Mouse (Mus musculus) neutrophil, adult 5-6 weeks (primary cell): Measurements from ENCODE around the gene Gprasp2. TPM values are rescaled to one million over a fixed set of nuclear protein-coding genes. Genes with fewer than 3 reads are reported as not detected.
"Not testable (repeated sequence)": the region's sequence is repeated elsewhere in the genome, so short reads cannot be mapped to it uniquely, and the experiment has no call there.

Experiments
- ATAC-seq: fragments of 151-379, 151-347 bp; 2 replicates; pipeline ENCODE4 v1.8.0; 2017; ENCODE audit warnings: mild to moderate bottlenecking, moderate TSS enrichment; ENCODE audit not compliant: insufficient number of reproducible peaks, poor library complexity, low FRiP score, severe bottlenecking; ENCODE audit errors: extremely low read depth
- total RNA-seq: library from RNA; stranded (forward); fragments of 200-1000 nt; gene quantifications from 2 replicates; pipeline ENCODE4 v1.2.3, GENCODE M21; 2017

Gprasp2 gene
- 2.2 and 3.1 TPM in 2 replicates for total RNA-seq

DNA sequence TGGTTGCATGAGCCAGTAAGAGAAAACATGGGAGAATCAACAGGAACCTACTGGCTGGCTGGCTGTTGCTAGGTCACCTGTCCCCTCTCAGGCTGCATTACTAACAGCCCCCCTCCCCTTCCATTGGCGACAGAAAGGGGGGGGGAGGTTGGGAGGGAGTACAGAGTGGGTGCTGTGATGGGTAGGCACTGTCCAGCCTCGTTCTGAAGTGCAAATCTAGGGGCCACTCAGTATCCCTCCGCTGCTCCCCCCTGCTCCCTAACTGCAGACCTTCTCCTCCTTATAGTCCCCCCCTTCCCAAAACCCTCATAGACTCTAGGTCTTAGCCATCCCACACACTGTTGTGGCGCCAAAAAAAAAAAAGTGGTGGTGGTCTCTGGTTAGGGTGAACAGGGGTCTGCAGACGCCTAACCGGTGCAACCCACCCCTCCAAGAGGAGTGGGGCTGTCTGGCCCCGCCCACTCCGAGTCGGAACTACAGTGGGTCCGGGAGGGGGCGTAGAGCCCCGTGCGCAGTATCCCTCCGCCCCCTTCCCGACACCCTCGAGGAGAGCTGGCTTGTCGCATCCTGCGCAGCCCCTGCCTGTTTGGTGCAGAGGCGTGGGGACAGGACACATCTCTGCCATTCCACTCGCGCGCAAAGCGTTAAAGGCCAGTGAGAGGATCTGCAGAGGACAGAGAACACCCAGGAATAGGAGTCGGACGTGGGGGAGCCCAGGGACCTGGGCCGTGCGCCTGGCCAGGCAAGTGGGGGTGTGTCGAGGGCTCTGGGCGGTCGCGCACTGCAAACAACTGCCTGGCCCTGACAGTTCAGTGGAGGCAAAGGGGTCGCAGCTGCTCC lies at the start of gene Gprasp2:
Gene Gprasp2 (plus strand): TSS at position 514 of the 840 bp plus-strand sequence.
- not testable (repeated sequence) for ATAC-seq

GRCm38 (mm10) chrX:135791536-135791935 lies 47.3 kb upstream of the Gprasp2 start:
- ATAC-seq = no peak

GRCm38 (mm10) chrX:135792326-135792725 lies 46.5 kb upstream of the Gprasp2 start:
- ATAC-seq = no peak

DNA sequence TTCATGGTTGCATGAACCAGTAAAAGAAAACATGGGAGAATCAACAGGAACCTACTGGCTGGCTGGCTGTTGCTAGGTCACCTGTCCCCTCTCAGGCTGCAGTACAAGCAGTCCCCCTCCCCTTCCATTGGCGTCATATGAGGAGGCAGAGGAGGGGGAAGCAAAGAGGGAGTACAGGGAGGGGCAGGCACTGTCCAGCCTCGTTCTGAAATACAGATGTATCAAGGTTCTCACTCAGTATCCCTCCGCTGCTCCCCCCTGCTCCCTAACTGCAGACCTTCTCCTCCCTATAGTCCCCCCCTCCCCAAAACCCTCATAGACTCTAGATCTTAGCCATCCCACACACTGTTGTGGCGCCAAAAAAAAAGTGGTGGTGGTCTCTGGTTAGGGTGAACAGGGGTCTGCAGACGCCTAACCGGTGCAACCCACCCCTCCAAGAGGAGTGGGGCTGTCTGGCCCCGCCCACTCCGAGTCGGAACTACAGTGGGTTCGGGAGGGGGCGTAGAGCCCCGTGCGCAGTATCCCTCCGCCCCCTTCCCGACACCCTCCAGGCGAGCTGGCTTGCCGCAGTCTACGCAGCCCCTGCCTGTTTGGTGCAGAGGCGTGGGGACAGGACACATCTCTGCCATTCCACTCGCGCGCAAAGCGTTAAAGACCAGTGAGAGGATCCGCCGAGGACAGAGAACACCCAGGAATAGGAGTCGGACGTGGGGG lies 43.1 kb upstream of the Gprasp2 start:
- peak; percentile 33; the same call in 1 of the 2 replicates for ATAC-seq

- ATAC-seq = not testable (repeated sequence)
These were observed 42.3 kb upstream of the Gprasp2 start for GRCm38 (mm10) chrX:135796305-135797211.

- ATAC-seq = peak; percentile 82
These were observed 41.6 kb upstream of the Gprasp2 start, which contains the start of gene Bhlhb9 for GRCm38 (mm10) chrX:135797212-135797644. Gene Bhlhb9 (plus strand): TSS chrX:135797594.

- no peak for ATAC-seq
These were observed 34.7 kb upstream of the Gprasp2 start for GRCm38 (mm10) chrX:135804149-135804548.

- ATAC-seq = no peak
These were observed 33.1 kb upstream of the Gprasp2 start for GRCm38 (mm10) chrX:135805780-135806179.

DNA sequence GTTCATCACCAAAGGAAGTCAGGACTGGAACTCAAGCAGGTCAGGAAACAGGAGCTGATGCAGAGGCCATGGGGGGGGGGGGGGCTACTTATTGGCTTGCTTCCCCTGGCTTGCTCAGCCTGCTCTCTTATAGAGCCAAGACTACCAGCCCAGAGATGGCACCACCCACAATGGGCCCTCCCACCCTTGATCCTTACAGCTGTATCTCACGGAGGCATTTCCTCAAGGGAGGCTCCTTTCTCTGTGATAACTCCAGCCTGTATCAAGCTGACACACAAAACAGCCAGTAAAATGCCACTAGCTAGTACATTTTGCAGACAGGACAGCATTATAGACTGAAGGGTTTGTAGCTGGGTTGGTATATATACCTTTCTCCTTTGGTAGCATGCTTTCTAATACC lies 2.9 kb upstream of the Gprasp2 start:
- not testable (repeated sequence) for ATAC-seq

DNA sequence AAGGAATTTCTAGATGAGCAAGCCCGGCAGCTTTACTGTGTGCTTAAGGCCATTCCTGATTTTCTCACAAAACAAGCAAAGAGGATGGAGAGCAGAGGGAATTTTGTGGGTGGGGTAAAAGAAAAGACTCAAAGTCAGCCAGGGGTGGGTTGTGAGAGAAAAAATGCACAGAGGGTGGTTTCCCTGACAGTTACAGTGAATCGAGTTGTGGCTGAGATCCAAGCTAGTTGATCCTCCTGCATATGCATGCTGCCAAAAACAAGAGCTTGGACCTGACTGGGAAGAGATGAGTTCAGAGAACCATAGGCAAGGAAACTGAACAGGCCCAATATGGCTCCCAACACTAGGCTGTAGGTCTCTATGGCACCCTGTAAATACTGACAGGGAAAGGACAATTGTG lies 938 bp upstream of the Gprasp2 start:
- no peak for ATAC-seq

DNA sequence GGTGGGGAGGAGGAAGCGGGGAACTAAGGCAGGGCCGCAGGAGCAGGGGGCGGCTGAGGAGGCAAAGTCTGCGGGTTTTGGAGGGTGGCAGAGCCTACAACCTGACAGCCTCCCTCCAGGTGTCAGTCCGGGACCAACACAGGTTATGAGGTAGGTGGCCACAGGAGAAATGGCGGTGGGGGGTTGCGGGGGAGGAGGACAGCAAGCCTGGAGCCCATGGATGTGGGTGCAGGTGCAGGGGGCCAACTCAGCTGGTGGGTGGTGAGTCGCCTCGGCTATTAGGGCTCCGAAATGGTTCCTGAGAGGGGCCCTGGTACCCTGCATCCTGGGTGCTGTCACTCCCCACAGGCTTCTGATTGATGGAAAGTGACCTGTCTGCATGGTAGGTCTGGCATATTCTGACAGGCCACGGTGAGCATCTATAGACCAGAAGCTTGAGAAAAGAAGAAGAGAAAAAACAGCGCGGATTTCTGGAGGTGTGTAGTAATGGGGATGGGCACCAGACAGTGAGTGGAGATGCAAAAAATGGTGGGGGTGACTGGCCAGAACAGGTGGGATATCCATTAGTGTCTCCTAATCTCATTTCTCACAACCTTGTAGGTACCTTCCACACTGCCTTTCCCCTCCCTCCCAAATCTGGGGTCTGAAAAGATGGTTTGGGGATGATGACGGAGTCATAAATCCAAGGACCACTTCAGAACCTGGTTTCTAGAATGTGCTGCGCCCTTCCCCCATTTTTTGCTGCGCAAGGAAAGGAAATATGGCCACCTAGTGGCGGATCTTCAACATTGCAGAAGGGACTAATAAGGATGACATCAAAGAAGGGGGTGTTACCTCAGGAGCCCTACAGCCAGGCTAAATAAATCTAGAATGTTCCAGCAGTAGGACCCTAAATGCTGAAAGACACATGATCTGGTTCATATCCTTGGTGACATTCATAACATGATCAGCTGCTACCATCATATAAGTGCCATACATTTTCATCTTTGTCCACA lies 860 bp downstream of the Gprasp2 start:
- peak; percentile 44; the same call in 1 of the 2 replicates for ATAC-seq

- not testable (repeated sequence) for ATAC-seq
These were observed 28.0 kb downstream of the Gprasp2 start for GRCm38 (mm10) chrX:135866806-135867205.

DNA sequence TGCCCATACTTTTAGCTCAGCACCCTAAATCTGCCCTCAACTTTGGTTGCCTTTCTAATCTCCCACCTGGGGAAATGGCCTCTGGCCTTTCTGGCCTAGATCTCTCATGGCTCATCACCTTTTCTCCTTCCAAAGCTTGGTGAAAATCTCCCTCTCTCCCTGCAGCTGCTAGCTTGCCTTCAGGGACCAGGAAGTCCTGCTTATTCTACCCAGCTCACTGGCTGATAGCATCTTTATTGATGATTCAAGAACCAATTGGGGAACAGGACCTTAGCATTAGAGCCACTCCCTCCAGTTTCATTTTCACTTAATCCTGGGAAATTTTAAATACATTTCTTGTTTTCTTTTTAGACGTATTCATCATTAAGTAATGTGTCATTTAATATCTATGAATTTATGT lies 37.8 kb downstream of the Gprasp2 start:
- ATAC-seq = no peak

DNA sequence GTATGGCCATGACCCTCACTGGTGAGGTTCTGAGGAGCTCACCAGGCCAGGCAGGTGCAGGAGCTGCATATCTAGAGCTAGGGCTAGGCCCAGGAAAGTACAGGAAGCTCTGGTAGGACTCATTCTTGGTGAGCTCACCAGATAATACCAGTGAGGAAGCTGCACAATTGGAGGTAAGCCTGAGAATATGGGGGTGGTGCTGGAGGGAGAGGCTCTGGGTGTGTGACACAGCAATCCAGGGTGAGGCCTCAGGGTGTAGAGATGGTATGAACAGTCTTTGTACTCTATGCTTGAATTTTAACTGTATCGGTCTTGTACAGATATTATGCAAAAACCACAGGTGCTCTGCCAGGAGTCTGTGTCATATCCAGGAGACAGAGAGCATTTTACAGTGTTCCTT lies 40.8 kb downstream of the Gprasp2 start:
- no peak for ATAC-seq

DNA sequence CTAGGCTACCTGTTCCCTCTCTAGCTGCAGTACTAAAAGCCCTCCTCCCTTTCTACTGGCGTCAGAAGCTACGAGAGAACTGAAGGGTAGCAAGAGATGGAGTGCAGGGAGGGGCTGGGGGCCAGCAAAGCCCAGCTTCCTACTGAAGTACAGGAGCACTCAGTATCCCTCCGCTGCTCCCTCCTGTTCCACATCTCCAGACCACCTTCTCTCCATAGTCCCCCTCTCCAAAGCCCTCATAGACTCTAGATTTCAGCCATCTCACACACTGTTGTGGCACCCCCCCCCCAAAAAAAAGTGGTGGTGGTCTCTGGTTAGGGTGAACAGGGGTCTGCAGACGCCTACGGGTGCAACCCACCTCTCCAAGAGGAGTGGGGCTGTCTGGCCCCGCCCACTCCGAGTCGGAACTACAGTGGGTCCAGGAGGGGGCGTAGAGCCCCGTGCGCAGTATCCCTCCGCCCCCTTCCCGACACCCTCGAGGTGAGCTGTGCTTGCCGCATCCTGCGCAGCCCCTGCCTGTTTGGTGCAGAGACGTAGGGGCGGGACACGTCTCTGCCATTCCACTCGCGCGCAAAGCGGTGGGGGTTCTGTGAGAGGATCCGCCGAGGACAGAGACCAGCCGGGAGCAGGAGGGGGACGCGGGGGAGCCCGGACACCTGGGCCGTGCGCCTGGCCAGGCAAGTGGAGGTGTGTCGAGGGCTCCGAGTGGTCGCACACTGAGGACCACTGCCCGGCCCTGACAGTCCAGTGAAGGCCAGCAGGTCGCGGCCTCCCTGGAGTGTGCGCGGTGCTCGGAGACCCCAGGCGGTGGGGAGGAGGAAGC lies 46.8 kb downstream of the Gprasp2 start:
- peak; percentile 83 for ATAC-seq

GRCm38 (mm10) chrX:135886234-135886585 lies 47.4 kb downstream of the Gprasp2 start:
- ATAC-seq = peak; percentile 39; the same call in 1 of the 2 replicates
